Mouse (Mus musculus) cortical plate, adult 2 months (tissue): ENCODE data around the gene Uhrf1bp1l.

Experiments
- CTCF ChIP-seq: fragments of 200-500 bp; IDR thresholded peaks from 2 replicates; pipeline ENCODE4 v1.5.1; 2011; ENCODE audit warnings: mild to moderate bottlenecking, control low read depth, low read length; ENCODE audit not compliant: insufficient read depth; ENCODE audit errors: extremely low read depth
- POLR2A ChIP-seq: fragments of 200-500 bp; IDR thresholded peaks from 2 replicates; pipeline ENCODE4 v1.6.1; 2011; ENCODE audit warnings: mild to moderate bottlenecking, low read length, control low read depth; ENCODE audit not compliant: insufficient read depth; ENCODE audit errors: extremely low read depth

DNA sequence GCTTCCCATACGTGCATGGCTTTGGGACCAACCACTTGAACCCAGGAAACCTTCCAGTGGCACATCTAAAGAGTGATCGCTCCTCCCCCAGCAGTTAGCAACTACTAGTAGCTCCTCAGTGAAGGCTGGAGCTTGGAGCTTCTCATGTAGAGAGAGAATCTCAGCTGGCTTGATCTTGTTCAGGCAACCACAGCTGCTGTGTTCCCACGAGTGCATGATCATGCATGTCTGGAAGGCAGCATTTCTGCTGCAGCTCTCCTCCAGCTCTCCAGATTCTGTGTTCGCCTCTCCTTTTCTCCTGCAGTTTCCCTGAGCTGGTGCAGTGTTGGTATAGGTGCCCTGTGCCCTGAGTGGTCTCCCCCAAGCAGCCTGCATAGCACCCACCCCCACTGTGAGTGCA lies 87.5 kb downstream of the Uhrf1bp1l start:
- TF ChIP-seq POLR2A, result no peak
- no peak for TF ChIP-seq CTCF
